Mouse (Mus musculus): ENCODE data around the gene Lrch1. TPM values are rescaled to one million over a fixed set of nuclear protein-coding genes. Genes with fewer than 3 reads are reported as not detected.

The Lrch1 gene
- 4.3 and 5.3 TPM in 2 replicates for polyA plus RNA-seq (2015; fragmentation: Nextera tagmentation; extraction: Ambion mirVana)

- DNase-seq (peak; percentile 71), ATAC-seq (ENCODE audit: low read depth) (peak; percentile 68)
- WGBS (ENCODE audit: insufficient replicate concordance) = under 1% methylated on average over 61 of the region's 65 CpGs
- no peaks in the 10 kb centered on the region for H3K27me3 ChIP-seq
- H3K9ac ChIP-seq = peak within 1 kb of the TSS; percentile 87
- H3K9me3 ChIP-seq (replicated peaks) = no peaks in the 10 kb centered on the region
- H3K4me3 ChIP-seq (replicated peaks) = peak within 1 kb of the TSS; percentile 90
- H3K27ac ChIP-seq = peak within 1 kb of the TSS; percentile 88
- H3K4me2 ChIP-seq = peak within 1 kb of the TSS; percentile 95
- peaks cover 50% of the 10 kb centered on the region for H3K4me1 ChIP-seq (replicated peaks)
- no peaks in the 10 kb centered on the region for H3K36me3 ChIP-seq
Measured at GRCm38 (mm10) chr14:74947376-74948013, at the start of gene Lrch1. Gene Lrch1, minus strand, starts transcription at chr14:74947876.

- WGBS (ENCODE audit: insufficient replicate concordance) = 74% methylated on average over 2 of the region's 2 CpGs
- ATAC-seq (ENCODE audit: low read depth) (no peak), DNase-seq (no peak)
- H3K27me3 ChIP-seq = no peaks in the 10 kb centered on the region
- H3K4me2 ChIP-seq = no peak overlapping the region
- H3K9me3 ChIP-seq (replicated peaks) = no peaks in the 10 kb centered on the region
- H3K27ac ChIP-seq = no peak overlapping the region
- no peak overlapping the region for H3K9ac ChIP-seq
- no peaks in the 10 kb centered on the region for H3K4me1 ChIP-seq (replicated peaks)
- H3K4me3 ChIP-seq (replicated peaks) = no peak overlapping the region
- no peaks in the 10 kb centered on the region for H3K36me3 ChIP-seq
Measured at GRCm38 (mm10) chr14:74997041-74997440, 49.4 kb upstream of the Lrch1 start.

- WGBS (ENCODE audit: insufficient replicate concordance) = 21% methylated on average over 3 of the region's 3 CpGs
- no peak overlapping the region for H3K4me2 ChIP-seq
- H3K9ac ChIP-seq = no peak overlapping the region
- no peaks in the 10 kb centered on the region for H3K27me3 ChIP-seq
- H3K4me3 ChIP-seq (replicated peaks) = no peak overlapping the region
- no peak for ATAC-seq (ENCODE audit: low read depth)
- no peaks in the 10 kb centered on the region for H3K36me3 ChIP-seq
- no peak for DNase-seq
- H3K27ac ChIP-seq = no peak overlapping the region
- no peaks in the 10 kb centered on the region for H3K9me3 ChIP-seq (replicated peaks)
- H3K4me1 ChIP-seq (replicated peaks) = 0 out of 2 replicates have a peak, but pooled peaks cover under 1% of the 10 kb centered on the region
Measured at GRCm38 (mm10) chr14:74996556-74996955, 48.9 kb upstream of the Lrch1 start.

GRCm38 (mm10) chr14:74990504-74990903, 42.8 kb upstream of the Lrch1 start:
- H3K9ac ChIP-seq = no peak overlapping the region
- no peak overlapping the region for H3K4me3 ChIP-seq (replicated peaks)
- DNase-seq (no peak), ATAC-seq (ENCODE audit: low read depth) (no peak)
- peaks cover 23% of the 10 kb centered on the region for H3K4me1 ChIP-seq (replicated peaks)
- no peak overlapping the region for H3K27ac ChIP-seq
- no peaks in the 10 kb centered on the region for H3K9me3 ChIP-seq (replicated peaks)
- no peaks in the 10 kb centered on the region for H3K36me3 ChIP-seq
- no peaks in the 10 kb centered on the region for H3K27me3 ChIP-seq
- no peak overlapping the region for H3K4me2 ChIP-seq
- 10% methylated on average over 1 of the region's 1 CpGs for whole genome bisulfite sequencing (ENCODE audit: insufficient replicate concordance)

- H3K4me1 ChIP-seq (replicated peaks) = peaks cover 24% of the 10 kb centered on the region
- no peak overlapping the region for H3K9ac ChIP-seq
- H3K4me2 ChIP-seq = no peak overlapping the region
- H3K36me3 ChIP-seq = no peaks in the 10 kb centered on the region
- H3K9me3 ChIP-seq (replicated peaks) = no peaks in the 10 kb centered on the region
- DNase-seq (no peak), ATAC-seq (ENCODE audit: low read depth) (peak; percentile 63)
- no peak overlapping the region for H3K4me3 ChIP-seq (replicated peaks)
- 65% methylated on average over 4 of the region's 4 CpGs for WGBS (ENCODE audit: insufficient replicate concordance)
- no peak overlapping the region for H3K27ac ChIP-seq
- H3K27me3 ChIP-seq = no peaks in the 10 kb centered on the region
Measured at GRCm38 (mm10) chr14:74989909-74990308, 42.2 kb upstream of the Lrch1 start.

- WGBS (ENCODE audit: insufficient replicate concordance) = 21% methylated on average over 4 of the region's 4 CpGs
Measured at GRCm38 (mm10) chr14:74989322-74989721, 41.6 kb upstream of the Lrch1 start.

GRCm38 (mm10) chr14:74986527-74986926, 38.9 kb upstream of the Lrch1 start:
- Histone ChIP-seq H3K4me2 (no peak overlapping the region), H3K9me3 (replicated peaks) (no peaks in the 10 kb centered on the region), H3K4me3 (replicated peaks) (no peak overlapping the region), H3K36me3 (no peaks in the 10 kb centered on the region), H3K27ac (no peak overlapping the region), H3K9ac (no peak overlapping the region), H3K4me1 (replicated peaks) (peaks cover 26% of the 10 kb centered on the region), H3K27me3 (no peaks in the 10 kb centered on the region)
- DNase-seq (no peak), ATAC-seq (ENCODE audit: low read depth) (no peak; the same call in 1 of the 2 replicates)
- 69% methylated on average over 3 of the region's 3 CpGs for WGBS (ENCODE audit: insufficient replicate concordance)

More at GRCm38 (mm10) chr14:74989322-74989721, 41.6 kb upstream of the Lrch1 start:
- no peak overlapping the region for H3K4me2 ChIP-seq
- H3K4me3 ChIP-seq (replicated peaks) = no peak overlapping the region
- no peaks in the 10 kb centered on the region for H3K9me3 ChIP-seq (replicated peaks)
- DNase-seq = no peak
- no peak overlapping the region for H3K27ac ChIP-seq
- H3K4me1 ChIP-seq (replicated peaks) = peaks cover 27% of the 10 kb centered on the region
- H3K27me3 ChIP-seq = no peaks in the 10 kb centered on the region
- H3K36me3 ChIP-seq = no peaks in the 10 kb centered on the region
- no peak overlapping the region for H3K9ac ChIP-seq
- 0 out of 2 replicates have a peak, but pooled peaks have one; percentile 15 for ATAC-seq (ENCODE audit: low read depth)

GRCm38 (mm10) chr14:74985658-74986057, 38.0 kb upstream of the Lrch1 start:
- 50% methylated on average over 4 of the region's 4 CpGs for WGBS (ENCODE audit: insufficient replicate concordance)
- no peak overlapping the region for H3K4me3 ChIP-seq (replicated peaks)
- peaks cover 22% of the 10 kb centered on the region for H3K4me1 ChIP-seq (replicated peaks)
- no peaks in the 10 kb centered on the region for H3K9me3 ChIP-seq (replicated peaks)
- ATAC-seq (ENCODE audit: low read depth) (no peak), DNase-seq (no peak)
- no peaks in the 10 kb centered on the region for H3K36me3 ChIP-seq
- H3K27ac ChIP-seq = no peak overlapping the region
- H3K9ac ChIP-seq = no peak overlapping the region
- no peaks in the 10 kb centered on the region for H3K27me3 ChIP-seq
- no peak overlapping the region for H3K4me2 ChIP-seq

- H3K9me3 ChIP-seq (replicated peaks) = no peaks in the 10 kb centered on the region
- peaks cover 18% of the 10 kb centered on the region for H3K4me1 ChIP-seq (replicated peaks)
- ATAC-seq (ENCODE audit: low read depth) (no peak), DNase-seq (no peak)
- H3K4me2 ChIP-seq = no peak overlapping the region
- H3K4me3 ChIP-seq (replicated peaks) = no peak overlapping the region
- no peaks in the 10 kb centered on the region for H3K27me3 ChIP-seq
- no peaks in the 10 kb centered on the region for H3K36me3 ChIP-seq
- WGBS (ENCODE audit: insufficient replicate concordance) = 51% methylated on average over 7 of the region's 7 CpGs
- no peak overlapping the region for H3K9ac ChIP-seq
- H3K27ac ChIP-seq = no peak overlapping the region
Measured at GRCm38 (mm10) chr14:74984817-74985391, 37.2 kb upstream of the Lrch1 start.

- Histone ChIP-seq H3K4me3 (replicated peaks) (no peak overlapping the region), H3K36me3 (no peaks in the 10 kb centered on the region), H3K4me2 (no peak overlapping the region), H3K9ac (no peak overlapping the region), H3K9me3 (replicated peaks) (no peaks in the 10 kb centered on the region), H3K27ac (no peak overlapping the region), H3K27me3 (no peaks in the 10 kb centered on the region), H3K4me1 (replicated peaks) (peaks cover 6% of the 10 kb centered on the region; the same call in 1 of the 2 replicates)
- no peak for DNase-seq
- no peak for ATAC-seq (ENCODE audit: low read depth)
- WGBS (ENCODE audit: insufficient replicate concordance) = 46% methylated on average over 5 of the region's 5 CpGs
Measured at GRCm38 (mm10) chr14:74983079-74983478, 35.4 kb upstream of the Lrch1 start.

- no peak for DNase-seq
- no peak overlapping the region for H3K27ac ChIP-seq
- no peaks in the 10 kb centered on the region for H3K36me3 ChIP-seq
- ATAC-seq (ENCODE audit: low read depth) = no peak
- no peak overlapping the region for H3K9ac ChIP-seq
- 82% methylated on average over 3 of the region's 3 CpGs for WGBS (ENCODE audit: insufficient replicate concordance)
- H3K4me2 ChIP-seq = no peak overlapping the region
- H3K27me3 ChIP-seq = 0 out of 2 replicates have a peak, but pooled peaks cover 7% of the 10 kb centered on the region
- no peaks in the 10 kb centered on the region for H3K9me3 ChIP-seq (replicated peaks)
- peaks cover 16% of the 10 kb centered on the region for H3K4me1 ChIP-seq (replicated peaks)
- H3K4me3 ChIP-seq (replicated peaks) = no peak overlapping the region
Measured at GRCm38 (mm10) chr14:74981016-74981415, 33.3 kb upstream of the Lrch1 start.

GRCm38 (mm10) chr14:74976972-74977371, 29.3 kb upstream of the Lrch1 start:
- Histone ChIP-seq H3K27me3 (0 out of 2 replicates have a peak, but pooled peaks cover 10% of the 10 kb centered on the region), H3K4me2 (no peak overlapping the region), H3K9me3 (replicated peaks) (no peaks in the 10 kb centered on the region), H3K36me3 (no peaks in the 10 kb centered on the region), H3K4me3 (replicated peaks) (no peak overlapping the region), H3K27ac (no peak overlapping the region), H3K4me1 (replicated peaks) (peaks cover 48% of the 10 kb centered on the region), H3K9ac (no peak overlapping the region)
- no peak for DNase-seq
- ATAC-seq (ENCODE audit: low read depth) = no peak
- WGBS (ENCODE audit: insufficient replicate concordance) = 44% methylated on average over 6 of the region's 6 CpGs

Data from liver, embryonic 13.5 days (tissue).